Mouse (Mus musculus): ENCODE data around the gene Slbp. TPM values are rescaled to one million over a fixed set of nuclear protein-coding genes. Genes with fewer than 3 reads are reported as not detected.

Slbp gene
- polyA plus RNA-seq, 1 experiment, result 41.8 TPM

GRCm38 (mm10) chr5:33605314-33605713 lies 47.1 kb downstream of the Slbp start:
- 46% methylated on average over 5 of the region's 5 CpGs for WGBS
- no peak for TF ChIP-seq POLR2A (IDR thresholded peaks at IDR 0.05; ENCODE audit: borderline replicate concordance, insufficient read depth, low read length)
- no peak for TF ChIP-seq CTCF (IDR thresholded peaks at IDR 0.05; ENCODE audit: borderline replicate concordance, insufficient read depth, low read depth, low read length)
- Histone ChIP-seq H3K4me3 (replicated peaks; ENCODE audit: insufficient read depth, low read depth, low read length) (no peak overlapping the region), H3K4me1 (ENCODE audit: control insufficient read depth, insufficient read depth, low read length) (peaks cover 22% of the 10 kb centered on the region), H3K27me3 (ENCODE audit: control insufficient read depth, insufficient read depth, low read length) (no peaks in the 10 kb centered on the region), H3K27ac (ENCODE audit: insufficient read depth, low read length) (no peak overlapping the region)
- peak; percentile 34 to 36 for DNase-seq

GRCm38 (mm10) chr5:33593620-33594019 lies 58.8 kb downstream of the Slbp start:
- H3K4me1 ChIP-seq (ENCODE audit: control insufficient read depth, insufficient read depth, low read length), result no peaks in the 10 kb centered on the region
- H3K27me3 ChIP-seq (ENCODE audit: control insufficient read depth, insufficient read depth, low read length), result no peaks in the 10 kb centered on the region
- 50% methylated on average over 2 of the region's 2 CpGs for WGBS
- H3K4me3 ChIP-seq (replicated peaks; ENCODE audit: insufficient read depth, low read depth, low read length), result no peak overlapping the region
- TF ChIP-seq POLR2A (IDR thresholded peaks at IDR 0.05; ENCODE audit: borderline replicate concordance, insufficient read depth, low read length), result no peak
- 0 out of 2 replicates have a peak, but pooled peaks have one; percentile 17 for TF ChIP-seq CTCF (IDR thresholded peaks at IDR 0.05; ENCODE audit: borderline replicate concordance, insufficient read depth, low read depth, low read length)
- no peak overlapping the region for H3K27ac ChIP-seq (ENCODE audit: insufficient read depth, low read length)
- no peak for DNase-seq

GRCm38 (mm10) chr5:33589221-33589888 lies 63.0 kb downstream of the Slbp start:
- WGBS, result 64% methylated on average over 5 of the region's 5 CpGs
- TF ChIP-seq POLR2A (IDR thresholded peaks at IDR 0.05; ENCODE audit: borderline replicate concordance, insufficient read depth, low read length) (no peak), CTCF (IDR thresholded peaks at IDR 0.05; ENCODE audit: borderline replicate concordance, insufficient read depth, low read depth, low read length) (peak; percentile 96)
- Histone ChIP-seq H3K27me3 (ENCODE audit: control insufficient read depth, insufficient read depth, low read length) (no peaks in the 10 kb centered on the region), H3K4me1 (ENCODE audit: control insufficient read depth, insufficient read depth, low read length) (peaks cover 5% of the 10 kb centered on the region; the same call in 1 of the 2 replicates), H3K4me3 (replicated peaks; ENCODE audit: insufficient read depth, low read depth, low read length) (no peak overlapping the region), H3K27ac (ENCODE audit: insufficient read depth, low read length) (no peak overlapping the region)
- DNase-seq, result peak; percentile 71 to 73

GRCm38 (mm10) chr5:33588066-33588465 lies 64.3 kb downstream of the Slbp start:
- WGBS, result 27% methylated on average over 3 of the region's 3 CpGs
- Histone ChIP-seq H3K27me3 (ENCODE audit: control insufficient read depth, insufficient read depth, low read length) (no peaks in the 10 kb centered on the region), H3K4me1 (ENCODE audit: control insufficient read depth, insufficient read depth, low read length) (peaks cover 5% of the 10 kb centered on the region; the same call in 1 of the 2 replicates), H3K4me3 (replicated peaks; ENCODE audit: insufficient read depth, low read depth, low read length) (no peak overlapping the region), H3K27ac (ENCODE audit: insufficient read depth, low read length) (no peak overlapping the region)
- no peak for TF ChIP-seq POLR2A (IDR thresholded peaks at IDR 0.05; ENCODE audit: borderline replicate concordance, insufficient read depth, low read length)
- TF ChIP-seq CTCF (IDR thresholded peaks at IDR 0.05; ENCODE audit: borderline replicate concordance, insufficient read depth, low read depth, low read length), result no peak
- DNase-seq, result no peak

- no peak overlapping the region for H3K27ac ChIP-seq (ENCODE audit: insufficient read depth, low read length)
- peaks cover 5% of the 10 kb centered on the region; the same call in 1 of the 2 replicates for H3K4me1 ChIP-seq (ENCODE audit: control insufficient read depth, insufficient read depth, low read length)
- no peaks in the 10 kb centered on the region for H3K27me3 ChIP-seq (ENCODE audit: control insufficient read depth, insufficient read depth, low read length)
- WGBS, result 25% methylated on average over 18 of the region's 18 CpGs
- no peak overlapping the region for H3K4me3 ChIP-seq (replicated peaks; ENCODE audit: insufficient read depth, low read depth, low read length)
- TF ChIP-seq POLR2A (IDR thresholded peaks at IDR 0.05; ENCODE audit: borderline replicate concordance, insufficient read depth, low read length) (no peak), CTCF (IDR thresholded peaks at IDR 0.05; ENCODE audit: borderline replicate concordance, insufficient read depth, low read depth, low read length) (no peak)
- no peak for DNase-seq
These were observed 64.8 kb downstream of the Slbp start for GRCm38 (mm10) chr5:33587498-33588058.

Other genes starting within 250 kb of the Slbp start
- gene Nkx1-1, start 218.6 kb downstream of the Slbp start, polyA plus RNA-seq (2012; rRNA removed), result 0.14 and 0.33 TPM in 2 replicates
- gene Fam53a, start 22.9 kb downstream of the Slbp start, polyA plus RNA-seq (2012; rRNA removed), result 18.0 and 18.5 TPM in 2 replicates
- gene Gm9903, start 22.6 kb downstream of the Slbp start, polyA plus RNA-seq (2012; rRNA removed), result 0.93 and 1.1 TPM in 2 replicates
- 9.2 and 9.8 TPM in 2 replicates for gene Tacc3, start 5.6 kb upstream of the Slbp start, polyA plus RNA-seq (2012; rRNA removed)
- gene Tmem129, start 5.8 kb upstream of the Slbp start, polyA plus RNA-seq (2012; rRNA removed), result 50.1 and 50.2 TPM in 2 replicates
- gene Fgfr3, start 69.1 kb upstream of the Slbp start, polyA plus RNA-seq (2012; rRNA removed), result 128 and 147 TPM in 2 replicates
- gene Letm1, start 130.2 kb upstream of the Slbp start, polyA plus RNA-seq (2012; rRNA removed), result 69.9 and 72.4 TPM in 2 replicates
- 43.1 and 43.3 TPM in 2 replicates for gene Nsd2, start 168.2 kb upstream of the Slbp start, polyA plus RNA-seq (2012; rRNA removed)